Mouse (Mus musculus): ENCODE results near the gene Prim2. TPM values are rescaled to one million over a fixed set of nuclear protein-coding genes. Genes with fewer than 3 reads are reported as not detected.

Prim2 gene
- total RNA-seq, 1 experiment: 39.0 TPM

- in situ Hi-C loops (cut with MboI; ENCODE audit: low sequenced_read_pairs in 2 of 2, unreplicated experiment in 2 of 2): no loop called here
- no peaks in the 10 kb centered on the region for H3K9me3 ChIP-seq (ENCODE audit: control insufficient read depth, insufficient read depth, low read depth, low read length)
- no peak for DNase-seq (ENCODE audit: low read depth, low spot score)
- TF ChIP-seq ZC3H11A (IDR thresholded peaks at IDR 0.05; ENCODE audit: borderline replicate concordance, low read depth, low read length): no peak
- no peak for TF ChIP-seq CHD2 (IDR thresholded peaks at IDR 0.05; ENCODE audit: low read depth, low read length)
- no peak for TF ChIP-seq MAFK (IDR thresholded peaks at IDR 0.05; ENCODE audit: insufficient read depth, low read depth, low read length)
- TF ChIP-seq ZNF384 (IDR thresholded peaks at IDR 0.05; ENCODE audit: low read depth, low read length): no peak
- TF ChIP-seq HCFC1 (IDR thresholded peaks at IDR 0.05; ENCODE audit: borderline replicate concordance, insufficient read depth, low read length): no peak
- no peaks in the 10 kb centered on the region for H3K36me3 ChIP-seq (ENCODE audit: control insufficient read depth, insufficient read depth, low read length, poor library complexity, severe bottlenecking)
- no peak overlapping the region for H3K27ac ChIP-seq (ENCODE audit: insufficient read depth, low read depth, low read length, poor library complexity, severe bottlenecking)
- H3K9ac ChIP-seq (ENCODE audit: insufficient read depth, low read depth, low read length, poor library complexity, severe bottlenecking): no peak overlapping the region
- H3K4me3 ChIP-seq (ENCODE audit: insufficient read depth in 1 of 2, low read depth in 1 of 2, low read length in 2 of 2, poor library complexity in 1 of 2, severe bottlenecking in 1 of 2): no peak overlapping the region
- H3K4me1 ChIP-seq (ENCODE audit: control insufficient read depth in 2 of 2, insufficient read depth in 2 of 2, low read length in 2 of 2, poor library complexity in 1 of 2): peaks cover 2 to 3% of the 10 kb centered on the region in 2 experiments; a peak in 2 of 4 replicates
Observed at GRCm38 (mm10) chr1:33490220-33490619, 179.4 kb downstream of the Prim2 start.

- Histone ChIP-seq H3K4me3 (ENCODE audit: insufficient read depth in 1 of 2, low read depth in 1 of 2, low read length in 2 of 2, poor library complexity in 1 of 2, severe bottlenecking in 1 of 2) (no peak overlapping the region), H3K9me3 (ENCODE audit: control insufficient read depth, insufficient read depth, low read depth, low read length) (no peaks in the 10 kb centered on the region), H3K9ac (ENCODE audit: insufficient read depth, low read depth, low read length, poor library complexity, severe bottlenecking) (no peak overlapping the region), H3K27ac (ENCODE audit: insufficient read depth, low read depth, low read length, poor library complexity, severe bottlenecking) (no peak overlapping the region), H3K36me3 (ENCODE audit: control insufficient read depth, insufficient read depth, low read length, poor library complexity, severe bottlenecking) (no peaks in the 10 kb centered on the region), H3K4me1 (ENCODE audit: control insufficient read depth in 2 of 2, insufficient read depth in 2 of 2, low read length in 2 of 2, poor library complexity in 1 of 2) (no peaks in the 10 kb centered on the region)
- in situ Hi-C loops (cut with MboI; ENCODE audit: low sequenced_read_pairs in 2 of 2, unreplicated experiment in 2 of 2): no loop called here
- DNase-seq (ENCODE audit: low read depth, low spot score): no peak
- TF ChIP-seq HCFC1 (IDR thresholded peaks at IDR 0.05; ENCODE audit: borderline replicate concordance, insufficient read depth, low read length) (no peak), ZNF384 (IDR thresholded peaks at IDR 0.05; ENCODE audit: low read depth, low read length) (no peak), MAFK (IDR thresholded peaks at IDR 0.05; ENCODE audit: insufficient read depth, low read depth, low read length) (no peak), ZC3H11A (IDR thresholded peaks at IDR 0.05; ENCODE audit: borderline replicate concordance, low read depth, low read length) (no peak), CHD2 (IDR thresholded peaks at IDR 0.05; ENCODE audit: low read depth, low read length) (no peak)
Observed at GRCm38 (mm10) chr1:33488372-33488771, 181.2 kb downstream of the Prim2 start.

- Histone ChIP-seq H3K36me3 (ENCODE audit: control insufficient read depth, insufficient read depth, low read length, poor library complexity, severe bottlenecking) (no peaks in the 10 kb centered on the region), H3K9me3 (ENCODE audit: control insufficient read depth, insufficient read depth, low read depth, low read length) (no peaks in the 10 kb centered on the region), H3K4me3 (ENCODE audit: insufficient read depth in 1 of 2, low read depth in 1 of 2, low read length in 2 of 2, poor library complexity in 1 of 2, severe bottlenecking in 1 of 2) (no peak overlapping the region), H3K4me1 (ENCODE audit: control insufficient read depth in 2 of 2, insufficient read depth in 2 of 2, low read length in 2 of 2, poor library complexity in 1 of 2) (no peaks in the 10 kb centered on the region), H3K27ac (ENCODE audit: insufficient read depth, low read depth, low read length, poor library complexity, severe bottlenecking) (no peak overlapping the region), H3K9ac (ENCODE audit: insufficient read depth, low read depth, low read length, poor library complexity, severe bottlenecking) (no peak overlapping the region)
- TF ChIP-seq ZC3H11A (IDR thresholded peaks at IDR 0.05; ENCODE audit: borderline replicate concordance, low read depth, low read length) (no peak), CHD2 (IDR thresholded peaks at IDR 0.05; ENCODE audit: low read depth, low read length) (no peak), ZNF384 (IDR thresholded peaks at IDR 0.05; ENCODE audit: low read depth, low read length) (no peak), MAFK (IDR thresholded peaks at IDR 0.05; ENCODE audit: insufficient read depth, low read depth, low read length) (no peak), HCFC1 (IDR thresholded peaks at IDR 0.05; ENCODE audit: borderline replicate concordance, insufficient read depth, low read length) (no peak)
- DNase-seq (ENCODE audit: low read depth, low spot score): no peak
- in situ Hi-C loops (cut with MboI; ENCODE audit: low sequenced_read_pairs in 2 of 2, unreplicated experiment in 2 of 2): no loop called here
Observed at GRCm38 (mm10) chr1:33483746-33484145, 185.8 kb downstream of the Prim2 start.

GRCm38 (mm10) chr1:33480382-33480781 lies 189.2 kb downstream of the Prim2 start:
- no peaks in the 10 kb centered on the region for H3K4me1 ChIP-seq (ENCODE audit: control insufficient read depth in 2 of 2, insufficient read depth in 2 of 2, low read length in 2 of 2, poor library complexity in 1 of 2)
- TF ChIP-seq HCFC1 (IDR thresholded peaks at IDR 0.05; ENCODE audit: borderline replicate concordance, insufficient read depth, low read length): no peak
- TF ChIP-seq MAFK (IDR thresholded peaks at IDR 0.05; ENCODE audit: insufficient read depth, low read depth, low read length): no peak
- TF ChIP-seq CHD2 (IDR thresholded peaks at IDR 0.05; ENCODE audit: low read depth, low read length): no peak
- TF ChIP-seq ZNF384 (IDR thresholded peaks at IDR 0.05; ENCODE audit: low read depth, low read length): no peak
- TF ChIP-seq ZC3H11A (IDR thresholded peaks at IDR 0.05; ENCODE audit: borderline replicate concordance, low read depth, low read length): no peak
- in situ Hi-C loops (cut with MboI; ENCODE audit: low sequenced_read_pairs in 2 of 2, unreplicated experiment in 2 of 2): no loop called here

GRCm38 (mm10) chr1:33471069-33471468 lies 198.5 kb downstream of the Prim2 start:
- in situ Hi-C loops (cut with MboI; ENCODE audit: low sequenced_read_pairs in 2 of 2, unreplicated experiment in 2 of 2): no loop called here

More at GRCm38 (mm10) chr1:33480382-33480781, 189.2 kb downstream of the Prim2 start:
- Histone ChIP-seq H3K9ac (ENCODE audit: insufficient read depth, low read depth, low read length, poor library complexity, severe bottlenecking) (no peak overlapping the region), H3K27ac (ENCODE audit: insufficient read depth, low read depth, low read length, poor library complexity, severe bottlenecking) (no peak overlapping the region), H3K4me3 (ENCODE audit: insufficient read depth in 1 of 2, low read depth in 1 of 2, low read length in 2 of 2, poor library complexity in 1 of 2, severe bottlenecking in 1 of 2) (no peak overlapping the region), H3K36me3 (ENCODE audit: control insufficient read depth, insufficient read depth, low read length, poor library complexity, severe bottlenecking) (no peaks in the 10 kb centered on the region), H3K9me3 (ENCODE audit: control insufficient read depth, insufficient read depth, low read depth, low read length) (no peaks in the 10 kb centered on the region)
- DNase-seq (ENCODE audit: low read depth, low spot score): no peak

More at GRCm38 (mm10) chr1:33471069-33471468, 198.5 kb downstream of the Prim2 start:
- no peak for TF ChIP-seq ZNF384 (IDR thresholded peaks at IDR 0.05; ENCODE audit: low read depth, low read length)
- no peak for TF ChIP-seq ZC3H11A (IDR thresholded peaks at IDR 0.05; ENCODE audit: borderline replicate concordance, low read depth, low read length)
- TF ChIP-seq HCFC1 (IDR thresholded peaks at IDR 0.05; ENCODE audit: borderline replicate concordance, insufficient read depth, low read length): no peak
- no peak for TF ChIP-seq MAFK (IDR thresholded peaks at IDR 0.05; ENCODE audit: insufficient read depth, low read depth, low read length)
- no peak for TF ChIP-seq CHD2 (IDR thresholded peaks at IDR 0.05; ENCODE audit: low read depth, low read length)
- Histone ChIP-seq H3K9ac (ENCODE audit: insufficient read depth, low read depth, low read length, poor library complexity, severe bottlenecking) (no peak overlapping the region), H3K27ac (ENCODE audit: insufficient read depth, low read depth, low read length, poor library complexity, severe bottlenecking) (no peak overlapping the region), H3K4me3 (ENCODE audit: insufficient read depth in 1 of 2, low read depth in 1 of 2, low read length in 2 of 2, poor library complexity in 1 of 2, severe bottlenecking in 1 of 2) (no peak overlapping the region), H3K36me3 (ENCODE audit: control insufficient read depth, insufficient read depth, low read length, poor library complexity, severe bottlenecking) (no peaks in the 10 kb centered on the region), H3K4me1 (ENCODE audit: control insufficient read depth in 2 of 2, insufficient read depth in 2 of 2, low read length in 2 of 2, poor library complexity in 1 of 2) (no peaks in the 10 kb centered on the region), H3K9me3 (ENCODE audit: control insufficient read depth, insufficient read depth, low read depth, low read length) (no peaks in the 10 kb centered on the region)
- DNase-seq (ENCODE audit: low read depth, low spot score): no peak
